Mouse (Mus musculus): ENCODE data around the gene Srms. TPM values are rescaled to one million over a fixed set of nuclear protein-coding genes. Genes with fewer than 3 reads are reported as not detected.
"Not testable (repeated sequence)": the region's sequence is repeated elsewhere in the genome, so short reads cannot be mapped to it uniquely, and the experiment has no call there.

Gene Srms
- polyA plus RNA-seq, 1 experiment from 2014 or later = 0.29 TPM

- H3K27me3 ChIP-seq = peaks cover 3% of the 10 kb centered on the region; the same call in 1 of the 2 replicates
- no peak overlapping the region; the same call in 1 of the 2 replicates for H3K4me3 ChIP-seq
- no peak for ATAC-seq (ENCODE audit: borderline replicate concordance, extremely low read depth, low FRiP score, low TSS enrichment)
- peak overlapping the region; percentile 59 for H3K4me2 ChIP-seq
- no peak overlapping the region for H3K9ac ChIP-seq
- H3K9me3 ChIP-seq = no peaks in the 10 kb centered on the region
- no peaks in the 10 kb centered on the region for H3K36me3 ChIP-seq
- 53% methylated on average over 5 of the region's 5 CpGs for WGBS
- peak overlapping the region; percentile 94 for H3K27ac ChIP-seq
- H3K4me1 ChIP-seq = peaks cover 21% of the 10 kb centered on the region
These were observed 6.0 kb upstream of the Srms start for GRCm38 (mm10) chr2:181218881-181219485.

GRCm38 (mm10) chr2:181216037-181216436, 3.1 kb upstream of the Srms start:
- WGBS = 81% methylated on average over 6 of the region's 6 CpGs
- H3K4me1 ChIP-seq = peaks cover 33% of the 10 kb centered on the region
- H3K27ac ChIP-seq = no peak overlapping the region
- H3K9me3 ChIP-seq = no peaks in the 10 kb centered on the region
- no peak overlapping the region for H3K9ac ChIP-seq
- no peak overlapping the region for H3K4me2 ChIP-seq
- no peak overlapping the region for H3K4me3 ChIP-seq
- ATAC-seq (ENCODE audit: borderline replicate concordance, extremely low read depth, low FRiP score, low TSS enrichment) = no peak
- no peaks in the 10 kb centered on the region for H3K36me3 ChIP-seq
- peaks cover 30% of the 10 kb centered on the region for H3K27me3 ChIP-seq

GRCm38 (mm10) chr2:181212389-181213020, 480 bp downstream of the Srms start:
- H3K36me3 ChIP-seq = no peaks in the 10 kb centered on the region
- H3K9me3 ChIP-seq = no peaks in the 10 kb centered on the region
- peaks cover 34% of the 10 kb centered on the region for H3K27me3 ChIP-seq
- peak overlapping the region; percentile 32 for H3K4me3 ChIP-seq
- peak; percentile 37 for ATAC-seq (ENCODE audit: borderline replicate concordance, extremely low read depth, low FRiP score, low TSS enrichment)
- H3K9ac ChIP-seq = peak overlapping the region; percentile 29; the same call in 1 of the 2 replicates
- WGBS = 2% methylated on average over 34 of the region's 34 CpGs
- no peak overlapping the region for H3K27ac ChIP-seq
- H3K4me2 ChIP-seq = peak overlapping the region; percentile 65
- peaks cover 12% of the 10 kb centered on the region for H3K4me1 ChIP-seq

GRCm38 (mm10) chr2:181206118-181206517, 6.9 kb downstream of the Srms start:
- Histone ChIP-seq H3K4me1 (no peaks in the 10 kb centered on the region), H3K9me3 (no peaks in the 10 kb centered on the region), H3K4me2 (no peak overlapping the region), H3K4me3 (no peak overlapping the region), H3K9ac (no peak overlapping the region), H3K36me3 (no peaks in the 10 kb centered on the region), H3K27me3 (peaks cover 5% of the 10 kb centered on the region; the same call in 1 of the 2 replicates), H3K27ac (no peak overlapping the region)
- 61% methylated on average over 9 of the region's 9 CpGs for WGBS
- no peak for ATAC-seq (ENCODE audit: borderline replicate concordance, extremely low read depth, low FRiP score, low TSS enrichment)

GRCm38 (mm10) chr2:181205678-181206077, 7.3 kb downstream of the Srms start:
- no peak overlapping the region for H3K27ac ChIP-seq
- no peak for ATAC-seq (ENCODE audit: borderline replicate concordance, extremely low read depth, low FRiP score, low TSS enrichment)
- H3K4me2 ChIP-seq = no peak overlapping the region
- no peak overlapping the region for H3K4me3 ChIP-seq
- H3K4me1 ChIP-seq = no peaks in the 10 kb centered on the region
- 68% methylated on average over 5 of the region's 5 CpGs for WGBS
- no peak overlapping the region for H3K9ac ChIP-seq
- 0 out of 2 replicates have a peak, but pooled peaks cover 4% of the 10 kb centered on the region for H3K27me3 ChIP-seq
- H3K9me3 ChIP-seq = no peaks in the 10 kb centered on the region
- no peaks in the 10 kb centered on the region for H3K36me3 ChIP-seq

- Histone ChIP-seq H3K27ac (no peak overlapping the region), H3K4me2 (no peak overlapping the region), H3K36me3 (no peaks in the 10 kb centered on the region), H3K9me3 (no peaks in the 10 kb centered on the region), H3K27me3 (no peaks in the 10 kb centered on the region), H3K9ac (no peak overlapping the region), H3K4me3 (no peak overlapping the region), H3K4me1 (no peaks in the 10 kb centered on the region)
- 72% methylated on average over 6 of the region's 6 CpGs for WGBS
- no peak for ATAC-seq (ENCODE audit: borderline replicate concordance, extremely low read depth, low FRiP score, low TSS enrichment)
These were observed 10.1 kb downstream of the Srms start for GRCm38 (mm10) chr2:181202886-181203285.

GRCm38 (mm10) chr2:181202422-181202821, 10.6 kb downstream of the Srms start, which contains the start of gene Ptk6:
Gene Ptk6 (minus strand): TSS chr2:181202789.
- Histone ChIP-seq H3K36me3 (no peaks in the 10 kb centered on the region), H3K4me3 (no peak within 1 kb of the TSS), H3K9ac (no peak within 1 kb of the TSS), H3K9me3 (no peaks in the 10 kb centered on the region), H3K27ac (no peak within 1 kb of the TSS), H3K4me2 (no peak within 1 kb of the TSS), H3K27me3 (no peaks in the 10 kb centered on the region), H3K4me1 (no peaks in the 10 kb centered on the region)
- no peak for ATAC-seq (ENCODE audit: borderline replicate concordance, extremely low read depth, low FRiP score, low TSS enrichment)
- WGBS = 85% methylated on average over 3 of the region's 3 CpGs

- Histone ChIP-seq H3K27me3 (no peaks in the 10 kb centered on the region), H3K4me1 (no peaks in the 10 kb centered on the region), H3K27ac (no peak overlapping the region), H3K9me3 (no peaks in the 10 kb centered on the region), H3K4me3 (no peak overlapping the region), H3K9ac (no peak overlapping the region), H3K36me3 (no peaks in the 10 kb centered on the region), H3K4me2 (no peak overlapping the region)
- 46% methylated on average over 3 of the region's 3 CpGs for WGBS
- no peak for ATAC-seq (ENCODE audit: borderline replicate concordance, extremely low read depth, low FRiP score, low TSS enrichment)
These were observed 11.4 kb downstream of the Srms start for GRCm38 (mm10) chr2:181201606-181202005.

GRCm38 (mm10) chr2:181196628-181197300, 16.2 kb downstream of the Srms start:
- H3K4me1 ChIP-seq = no peaks in the 10 kb centered on the region
- no peak overlapping the region for H3K9ac ChIP-seq
- H3K9me3 ChIP-seq = no peaks in the 10 kb centered on the region
- H3K27me3 ChIP-seq = no peaks in the 10 kb centered on the region
- no peak for ATAC-seq (ENCODE audit: borderline replicate concordance, extremely low read depth, low FRiP score, low TSS enrichment)
- no peaks in the 10 kb centered on the region for H3K36me3 ChIP-seq
- H3K27ac ChIP-seq = no peak overlapping the region
- 75% methylated on average over 4 of the region's 4 CpGs for WGBS
- no peak overlapping the region for H3K4me3 ChIP-seq
- H3K4me2 ChIP-seq = no peak overlapping the region

GRCm38 (mm10) chr2:181193044-181193443, 19.9 kb downstream of the Srms start:
- Histone ChIP-seq H3K4me2 (no peak overlapping the region), H3K27me3 (no peaks in the 10 kb centered on the region), H3K27ac (no peak overlapping the region), H3K9ac (no peak overlapping the region), H3K9me3 (no peaks in the 10 kb centered on the region), H3K36me3 (0 out of 2 replicates have a peak, but pooled peaks cover 3% of the 10 kb centered on the region), H3K4me3 (no peak overlapping the region), H3K4me1 (peaks cover 8% of the 10 kb centered on the region)
- WGBS = 65% methylated on average over 3 of the region's 3 CpGs
- no peak for ATAC-seq (ENCODE audit: borderline replicate concordance, extremely low read depth, low FRiP score, low TSS enrichment)

GRCm38 (mm10) chr2:181191936-181192335, 21.0 kb downstream of the Srms start:
- WGBS = 62% methylated on average over 4 of the region's 4 CpGs

GRCm38 (mm10) chr2:181191385-181191784, 21.6 kb downstream of the Srms start:
- H3K4me1 ChIP-seq; ATAC-seq (ENCODE audit: borderline replicate concordance, extremely low read depth, low FRiP score, low TSS enrichment); H3K27ac ChIP-seq; H3K9ac ChIP-seq; H3K9me3 ChIP-seq; H3K4me2 ChIP-seq; H3K27me3 ChIP-seq; H3K36me3 ChIP-seq; H3K4me3 ChIP-seq: not testable (repeated sequence)
- 67% methylated on average over 4 of the region's 4 CpGs for WGBS

More at GRCm38 (mm10) chr2:181191936-181192335, 21.0 kb downstream of the Srms start:
- Histone ChIP-seq H3K4me1 (peaks cover 8% of the 10 kb centered on the region), H3K9me3 (no peaks in the 10 kb centered on the region), H3K36me3 (0 out of 2 replicates have a peak, but pooled peaks cover 3% of the 10 kb centered on the region), H3K4me3 (no peak overlapping the region), H3K4me2 (no peak overlapping the region), H3K27ac (no peak overlapping the region), H3K27me3 (no peaks in the 10 kb centered on the region), H3K9ac (no peak overlapping the region)
- no peak for ATAC-seq (ENCODE audit: borderline replicate concordance, extremely low read depth, low FRiP score, low TSS enrichment)

Measured in lung, embryonic 15.5 days (tissue).